Mouse (Mus musculus) lung, postnatal 0 days (tissue): Measurements from ENCODE around the gene Gm20388.

ENCODE experiments used
- CTCF ChIP-seq: IDR thresholded peaks from 2 replicates; pipeline ENCODE4 v1.5.1; 2016; ENCODE audit warnings: antibody characterized with exemption, mild to moderate bottlenecking
- EP300 ChIP-seq: IDR thresholded peaks from 2 replicates; pipeline ENCODE4 v1.6.1; 2016; ENCODE audit warnings: antibody characterized with exemption, mild to moderate bottlenecking, control low read depth

DNA sequence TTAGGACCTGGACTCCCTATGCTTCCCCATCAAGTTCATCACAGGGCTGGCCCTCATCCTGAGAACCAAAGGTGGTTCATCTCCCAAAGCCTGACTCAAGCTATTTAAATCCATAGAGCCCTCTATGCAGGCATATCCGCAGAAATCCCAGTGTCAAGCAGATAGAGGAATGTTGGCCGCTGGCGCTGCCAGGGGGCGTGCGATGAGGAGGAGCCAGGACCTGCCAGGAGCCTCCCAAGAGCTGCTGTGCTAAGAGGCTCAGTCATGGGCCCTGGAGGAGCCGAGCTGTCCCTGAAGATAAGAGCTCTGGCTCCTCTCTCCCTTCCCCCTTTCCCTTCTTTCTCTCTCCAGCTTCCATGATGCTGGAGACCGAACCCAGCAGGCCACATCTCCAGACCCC, 1075.4 kb downstream of the Gm20388 start:
- TF ChIP-seq CTCF (no peak), EP300 (no peak)
